Mouse (Mus musculus) cortical plate, adult 2 months (tissue): ENCODE measurements around the gene Luc7l. TPM values are rescaled to one million over a fixed set of nuclear protein-coding genes. Genes with fewer than 3 reads are reported as not detected.
"Not testable (repeated sequence)": the region's sequence is repeated elsewhere in the genome, so short reads cannot be mapped to it uniquely, and the experiment has no call there.

Source experiments
- H3K27ac ChIP-seq: fragments of 200-500 bp; 2 replicates; pipeline ENCODE4 v1.5.1; 2012; ENCODE audit warnings: low read length, control low read depth, inconsistent platforms; ENCODE audit not compliant: insufficient read depth
- H3K4me1 ChIP-seq: fragments of 200-500 bp; 2 replicates; pipeline ENCODE4 v1.6.1; 2011; ENCODE audit warnings: low read length; ENCODE audit not compliant: control insufficient read depth, insufficient read depth
- H3K4me3 ChIP-seq: fragments of 200-500 bp; 2 replicates; pipeline ENCODE4 v1.5.1; 2011; ENCODE audit warnings: mild to moderate bottlenecking, low read length, control low read depth; ENCODE audit not compliant: insufficient read depth
- CTCF ChIP-seq: fragments of 200-500 bp; IDR thresholded peaks from 2 replicates; pipeline ENCODE4 v1.5.1; 2011; ENCODE audit warnings: mild to moderate bottlenecking, control low read depth, low read length; ENCODE audit not compliant: insufficient read depth; ENCODE audit errors: extremely low read depth
- POLR2A ChIP-seq: fragments of 200-500 bp; IDR thresholded peaks from 2 replicates; pipeline ENCODE4 v1.6.1; 2011; ENCODE audit warnings: mild to moderate bottlenecking, low read length, control low read depth; ENCODE audit not compliant: insufficient read depth; ENCODE audit errors: extremely low read depth
- polyA plus RNA-seq: library from polyadenylated mRNA; depleted of rRNA; stranded (reverse); fragments of >200 nt; gene quantifications from 2 replicates; pipeline ENCODE4 v1.2.3, GENCODE M21; 2012

Luc7l gene
- polyA plus RNA-seq, 1 experiment, result 64.8 TPM

GRCm38 (mm10) chr17:26244101-26244841 lies 8.4 kb upstream of the Luc7l start, which contains the start of gene Fam234a:
Fam234a (minus strand) TSS chr17:26244242.
- Histone ChIP-seq H3K4me1 (peaks cover 2% of the 10 kb centered on the region; the same call in 1 of the 2 replicates), H3K27ac (peak within 1 kb of the TSS; percentile 12; the same call in 1 of the 2 replicates), H3K4me3 (peak within 1 kb of the TSS; percentile 77)
- TF ChIP-seq CTCF (no peak), POLR2A (peak; percentile 85)

GRCm38 (mm10) chr17:26251886-26252538 lies 684 bp upstream of the Luc7l start:
- no peak for TF ChIP-seq CTCF
- TF ChIP-seq POLR2A, result no peak
- H3K4me3 ChIP-seq, result peak overlapping the region; percentile 64; the same call in 1 of the 2 replicates

GRCm38 (mm10) chr17:26253399-26253798 lies 703 bp downstream of the Luc7l start:
- Histone ChIP-seq H3K27ac (peak overlapping the region; percentile 94; the same call in 1 of the 2 replicates), H3K4me1 (no peaks in the 10 kb centered on the region; the same call in 1 of the 2 replicates), H3K4me3 (peak overlapping the region; percentile 64)
- TF ChIP-seq POLR2A (no peak), CTCF (no peak)

More at GRCm38 (mm10) chr17:26251886-26252538, 684 bp upstream of the Luc7l start:
- Histone ChIP-seq H3K27ac (no peak overlapping the region), H3K4me1 (no peaks in the 10 kb centered on the region; the same call in 1 of the 2 replicates)

- Histone ChIP-seq H3K4me3 (no peak overlapping the region), H3K4me1 (no peaks in the 10 kb centered on the region; the same call in 1 of the 2 replicates), H3K27ac (no peak overlapping the region)
- TF ChIP-seq CTCF (no peak), POLR2A (no peak)
These were observed 2.6 kb downstream of the Luc7l start for GRCm38 (mm10) chr17:26255313-26255712.

GRCm38 (mm10) chr17:26261826-26262225 lies 9.1 kb downstream of the Luc7l start:
- H3K4me1 ChIP-seq, result no peaks in the 10 kb centered on the region

GRCm38 (mm10) chr17:26262384-26262783 lies 9.7 kb downstream of the Luc7l start:
- TF ChIP-seq CTCF (no peak), POLR2A (no peak)
- Histone ChIP-seq H3K27ac (no peak overlapping the region), H3K4me3 (no peak overlapping the region), H3K4me1 (no peaks in the 10 kb centered on the region)

More at GRCm38 (mm10) chr17:26261826-26262225, 9.1 kb downstream of the Luc7l start:
- TF ChIP-seq CTCF, result no peak
- TF ChIP-seq POLR2A, result no peak
- Histone ChIP-seq H3K4me3 (no peak overlapping the region), H3K27ac (no peak overlapping the region)

- TF ChIP-seq POLR2A (no peak), CTCF (peak; percentile 22; the same call in 1 of the 2 replicates)
- no peak overlapping the region for H3K27ac ChIP-seq
- no peaks in the 10 kb centered on the region for H3K4me1 ChIP-seq
- H3K4me3 ChIP-seq, result no peak overlapping the region
These were observed 16.2 kb downstream of the Luc7l start for GRCm38 (mm10) chr17:26268851-26269250.

- H3K4me1 ChIP-seq, H3K27ac ChIP-seq, H3K4me3 ChIP-seq: not testable (repeated sequence)
These were observed 16.9 kb downstream of the Luc7l start for GRCm38 (mm10) chr17:26269577-26269976.

- TF ChIP-seq CTCF (no peak), POLR2A (no peak)
- no peak overlapping the region for H3K4me3 ChIP-seq
- H3K4me1 ChIP-seq, result no peaks in the 10 kb centered on the region
- no peak overlapping the region for H3K27ac ChIP-seq
These were observed 19.9 kb downstream of the Luc7l start for GRCm38 (mm10) chr17:26272586-26272985.
